Mouse (Mus musculus) G1E (cell line): Measurements from ENCODE around the gene Cbx1.

Source experiments
- CTCF ChIP-seq: IDR thresholded peaks from 2 replicates; pipeline ENCODE4 v1.5.1; 2012; ENCODE audit warnings: low read depth, low read length, inconsistent platforms, mixed read lengths
- POLR2AphosphoS5 ChIP-seq: IDR thresholded peaks from 2 replicates; pipeline ENCODE4 v1.6.1; 2012; ENCODE audit warnings: low read depth, low read length, inconsistent platforms; ENCODE audit not compliant: insufficient replicate concordance

DNA sequence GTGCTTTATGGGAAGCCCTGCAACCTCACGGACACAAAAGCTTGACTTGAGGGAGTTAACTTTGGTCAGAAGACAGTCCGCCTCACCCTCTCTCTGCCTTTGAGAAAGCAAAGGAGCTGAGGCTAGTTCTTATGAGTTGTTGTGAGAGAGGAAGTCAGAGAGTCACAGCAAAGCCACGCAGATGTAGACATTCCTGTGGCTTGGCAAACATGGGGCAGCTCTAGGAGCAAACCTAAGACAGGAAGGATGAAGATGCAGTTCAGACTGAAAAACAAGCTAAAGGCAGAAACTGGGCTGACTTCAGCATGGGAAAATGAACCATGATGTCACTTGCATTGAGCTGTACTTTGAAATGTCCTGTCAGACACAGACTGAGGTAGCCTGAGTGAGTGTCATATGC is 41.4 kb upstream of the Cbx1 start:
- TF ChIP-seq CTCF (no peak), POLR2AphosphoS5 (no peak)
